ENCODE assay signal across 9 mouse cellular contexts in genomic region chr7:25396621-25397020, GRCm38 (mm10). TPM values are rescaled to one million over a fixed set of nuclear protein-coding genes. Genes with fewer than 3 reads are reported as not detected.
DNase-seq lines count a peak whose midpoint lies in the region; ATAC-seq and TF ChIP-seq lines count a peak whose summit lies in the region.
"Had no signal": no experiment of that assay in that cellular context is flagged by ENCODE, and none has a peak within 500 bp of the region (broad histone marks: within the 10 kb centered on the region; RNA-seq: fewer than 3 reads in every experiment).

No protein-coding gene starts in this region.

- no peak for TF ChIP-seq EP300 in liver, postnatal 0 days (IDR thresholded peaks at IDR 0.05; ENCODE audit: low read depth)

- no peak overlapping the region; the same call in 1 of the 2 replicates for H3K4me3 ChIP-seq in liver, embryonic 11.5 days (ENCODE audit: low read depth, low read length)
- no peak overlapping the region for H3K4me3 ChIP-seq in liver, postnatal 0 days (ENCODE audit: low read depth, low read length)
- peak overlapping the region; percentile 64; the same call in 1 of the 2 replicates for H3K4me3 ChIP-seq in embryonic facial prominence, embryonic 13.5 days
- peak overlapping the region; percentile 66 for H3K4me3 ChIP-seq in hindbrain, embryonic 14.5 days (replicated peaks; ENCODE audit: low read length)
- peak overlapping the region; percentile 60 for H3K4me3 ChIP-seq in midbrain, embryonic 15.5 days

- H3K27me3 ChIP-seq in liver, embryonic 11.5 days (replicated peaks; ENCODE audit: control insufficient read depth, insufficient read depth, low read length): no peaks in the 10 kb centered on the region
- H3K27me3 ChIP-seq in liver, postnatal 0 days (ENCODE audit: insufficient read depth, low read length): no peaks in the 10 kb centered on the region
- H3K27me3 ChIP-seq in embryonic facial prominence, embryonic 13.5 days: no peaks in the 10 kb centered on the region
- no peaks in the 10 kb centered on the region for H3K27me3 ChIP-seq in hindbrain, embryonic 14.5 days (ENCODE audit: control insufficient read depth, insufficient read depth, low read length)
- no peaks in the 10 kb centered on the region for H3K27me3 ChIP-seq in midbrain, embryonic 15.5 days (replicated peaks)

- TF ChIP-seq CTCF in liver, postnatal 0 days (IDR thresholded peaks at IDR 0.05; ENCODE audit: low read depth): no peak

- H3K36me3 ChIP-seq in liver, embryonic 11.5 days (ENCODE audit: control insufficient read depth, insufficient read depth, low read length): no peaks in the 10 kb centered on the region
- no peaks in the 10 kb centered on the region for H3K36me3 ChIP-seq in liver, postnatal 0 days (replicated peaks; ENCODE audit: insufficient read depth, low read length)
- no peaks in the 10 kb centered on the region for H3K36me3 ChIP-seq in embryonic facial prominence, embryonic 13.5 days
- no peaks in the 10 kb centered on the region for H3K36me3 ChIP-seq in hindbrain, embryonic 14.5 days (replicated peaks; ENCODE audit: control insufficient read depth, insufficient read depth)
- no peaks in the 10 kb centered on the region for H3K36me3 ChIP-seq in midbrain, embryonic 15.5 days (replicated peaks)

- no peak for DNase-seq in liver, embryonic 11.5 days (ENCODE audit: low spot score)
- DNase-seq in liver, postnatal 0 days: no peak
- no peak for DNase-seq in hindbrain, embryonic 14.5 days (ENCODE audit: low spot score)
- DNase-seq in spleen, postnatal 4 days (ENCODE audit: low spot score in 2 of 2): no peak
- no peak for DNase-seq in frontal cortex, postnatal 36 days (ENCODE audit: low spot score in 2 of 2)
- no peak for DNase-seq in ovary, postnatal 36 days (ENCODE audit: low spot score)

- H3K27ac ChIP-seq in liver, embryonic 11.5 days (ENCODE audit: low read depth, low read length): no peak overlapping the region
- no peak overlapping the region for H3K27ac ChIP-seq in liver, postnatal 0 days (ENCODE audit: low read depth)
- 0 out of 2 replicates have a peak overlapping the region, but pooled peaks have one; percentile 35 for H3K27ac ChIP-seq in embryonic facial prominence, embryonic 13.5 days
- H3K27ac ChIP-seq in hindbrain, embryonic 14.5 days: 0 out of 2 replicates have a peak overlapping the region, but pooled peaks have one; percentile 7
- H3K27ac ChIP-seq in midbrain, embryonic 15.5 days: peak overlapping the region; percentile 79

- H3K9me3 ChIP-seq in liver, embryonic 11.5 days (ENCODE audit: control insufficient read depth, low read length): no peaks in the 10 kb centered on the region; the same call in 1 of the 2 replicates
- H3K9me3 ChIP-seq in liver, postnatal 0 days (ENCODE audit: low read length): no peaks in the 10 kb centered on the region
- no peaks in the 10 kb centered on the region for H3K9me3 ChIP-seq in embryonic facial prominence, embryonic 13.5 days
- H3K9me3 ChIP-seq in hindbrain, embryonic 14.5 days (ENCODE audit: control insufficient read depth, low read length): no peaks in the 10 kb centered on the region
- no peaks in the 10 kb centered on the region for H3K9me3 ChIP-seq in midbrain, embryonic 15.5 days

- H3K9ac ChIP-seq in liver, embryonic 11.5 days (ENCODE audit: low read depth, low read length): 0 out of 2 replicates have a peak overlapping the region, but pooled peaks have one; percentile 35
- no peak overlapping the region for H3K9ac ChIP-seq in liver, postnatal 0 days (replicated peaks)
- no peak overlapping the region for H3K9ac ChIP-seq in embryonic facial prominence, embryonic 13.5 days
- H3K9ac ChIP-seq in hindbrain, embryonic 14.5 days: 0 out of 2 replicates have a peak overlapping the region, but pooled peaks have one; percentile 5
- H3K9ac ChIP-seq in midbrain, embryonic 15.5 days: peak overlapping the region; percentile 25; the same call in 1 of the 2 replicates

- 86% methylated on average over 14 of the region's 14 CpGs for WGBS in liver, embryonic 11.5 days
- 96% methylated on average over 14 of the region's 14 CpGs for WGBS in liver, postnatal 0 days (ENCODE audit: insufficient replicate concordance)
- 91% methylated on average over 14 of the region's 14 CpGs for WGBS in embryonic facial prominence, embryonic 13.5 days
- WGBS in hindbrain, embryonic 14.5 days: 88% methylated on average over 14 of the region's 14 CpGs
- 89% methylated on average over 14 of the region's 14 CpGs for WGBS in midbrain, embryonic 15.5 days

- peak overlapping the region; percentile 97 for H3K4me2 ChIP-seq in liver, embryonic 11.5 days
- H3K4me2 ChIP-seq in liver, postnatal 0 days (ENCODE audit: low read depth, low read length): no peak overlapping the region
- H3K4me2 ChIP-seq in embryonic facial prominence, embryonic 13.5 days: peak overlapping the region; percentile 77
- H3K4me2 ChIP-seq in hindbrain, embryonic 14.5 days (replicated peaks): peak overlapping the region; percentile 59
- peak overlapping the region; percentile 69 for H3K4me2 ChIP-seq in midbrain, embryonic 15.5 days

- ATAC-seq in liver, embryonic 11.5 days (replicated peaks; ENCODE audit: low FRiP score): peak; percentile 7; the same call in 1 of the 2 replicates
- no peak for ATAC-seq in liver, postnatal 0 days
- no peak for ATAC-seq in embryonic facial prominence, embryonic 13.5 days (ENCODE audit: insufficient number of reproducible peaks, insufficient read depth, low FRiP score, low TSS enrichment, low read depth)
- ATAC-seq in hindbrain, embryonic 14.5 days (ENCODE audit: low FRiP score): no peak; the same call in 1 of the 2 replicates
- ATAC-seq in midbrain, embryonic 15.5 days (replicated peaks): peak; percentile 3

- peaks cover 15% of the 10 kb centered on the region for H3K4me1 ChIP-seq in liver, embryonic 11.5 days (replicated peaks; ENCODE audit: control insufficient read depth, insufficient read depth, low read length)
- peaks cover 27% of the 10 kb centered on the region for H3K4me1 ChIP-seq in liver, postnatal 0 days (ENCODE audit: insufficient read depth)
- peaks cover 35% of the 10 kb centered on the region for H3K4me1 ChIP-seq in embryonic facial prominence, embryonic 13.5 days
- peaks cover 21% of the 10 kb centered on the region for H3K4me1 ChIP-seq in hindbrain, embryonic 14.5 days (replicated peaks; ENCODE audit: control insufficient read depth, insufficient read depth, low read length)
- peaks cover 31% of the 10 kb centered on the region for H3K4me1 ChIP-seq in midbrain, embryonic 15.5 days

RNA-seq across cellular contexts. Expression of gene Lipe, which starts 1.9 kb away (rescaled TPM):
- 2.3 and 2.5 TPM in 2 replicates for polyA plus RNA-seq in liver, embryonic 11.5 days (2014; fragmentation: Nextera tagmentation; extraction: Ambion mirVana)
- polyA plus RNA-seq in liver, postnatal 0 days (2015; fragmentation: Nextera tagmentation; extraction: Ambion mirVana): 5.2 and 5.5 TPM in 2 replicates
- polyA plus RNA-seq in embryonic facial prominence, embryonic 13.5 days (2015; fragmentation: Nextera tagmentation; extraction: Ambion mirVana): 9.5 and 9.9 TPM in 2 replicates
- polyA plus RNA-seq in hindbrain, embryonic 14.5 days (2014; fragmentation: Nextera tagmentation; extraction: Ambion mirVana): 4.6 and 5.7 TPM in 2 replicates
- polyA plus RNA-seq in midbrain, embryonic 15.5 days (2015; fragmentation: Nextera tagmentation; extraction: Ambion mirVana): 10.5 and 12.7 TPM in 2 replicates

RNA-seq across cellular contexts. Expression of gene Cxcl17, which starts 16.1 kb away (rescaled TPM):
- polyA plus RNA-seq in liver, embryonic 11.5 days (2014; fragmentation: Nextera tagmentation; extraction: Ambion mirVana): 0.38 TPM in 1 of 2 replicates, not detected in the other
- polyA plus RNA-seq in liver, postnatal 0 days (2015; fragmentation: Nextera tagmentation; extraction: Ambion mirVana): not detected in 2 replicates
- 0.85 TPM in 1 of 2 replicates, not detected in the other for polyA plus RNA-seq in embryonic facial prominence, embryonic 13.5 days (2015; fragmentation: Nextera tagmentation; extraction: Ambion mirVana)
- 0.67 and 0.80 TPM in 2 replicates for polyA plus RNA-seq in hindbrain, embryonic 14.5 days (2014; fragmentation: Nextera tagmentation; extraction: Ambion mirVana)
- polyA plus RNA-seq in midbrain, embryonic 15.5 days (2015; fragmentation: Nextera tagmentation; extraction: Ambion mirVana): 0.79 and 0.93 TPM in 2 replicates
- polyA plus RNA-seq: activated CD4-positive, CD25-positive, alpha-beta regulatory T cell, adult 4 months had no signal

RNA-seq across cellular contexts. Expression of gene Cnfn, which starts 27.1 kb away (rescaled TPM):
- not detected in 2 replicates for polyA plus RNA-seq in liver, embryonic 11.5 days (2014; fragmentation: Nextera tagmentation; extraction: Ambion mirVana)
- not detected in 2 replicates for polyA plus RNA-seq in liver, postnatal 0 days (2015; fragmentation: Nextera tagmentation; extraction: Ambion mirVana)
- 4.4 and 7.0 TPM in 2 replicates for polyA plus RNA-seq in embryonic facial prominence, embryonic 13.5 days (2015; fragmentation: Nextera tagmentation; extraction: Ambion mirVana)
- polyA plus RNA-seq in hindbrain, embryonic 14.5 days (2014; fragmentation: Nextera tagmentation; extraction: Ambion mirVana): not detected in 2 replicates
- polyA plus RNA-seq in midbrain, embryonic 15.5 days (2015; fragmentation: Nextera tagmentation; extraction: Ambion mirVana): not detected in 2 replicates
- polyA plus RNA-seq: activated CD4-positive, CD25-positive, alpha-beta regulatory T cell, adult 4 months had no signal

Comparison
In these comparisons a context has a peak if more than half of its experiments do, and no peak if none do; other contexts are left out.
1. ATAC-seq: peak in liver, embryonic 11.5 days (single experiment) and midbrain, embryonic 15.5 days (single experiment); none in liver, postnatal 0 days (single experiment), embryonic facial prominence, embryonic 13.5 days (single experiment) and hindbrain, embryonic 14.5 days (single experiment).
2. H3K9ac ChIP-seq: peak in liver, embryonic 11.5 days (single experiment), hindbrain, embryonic 14.5 days (single experiment) and midbrain, embryonic 15.5 days (single experiment); none in liver, postnatal 0 days (single experiment) and embryonic facial prominence, embryonic 13.5 days (single experiment).
3. H3K27ac ChIP-seq: peak in embryonic facial prominence, embryonic 13.5 days (single experiment), hindbrain, embryonic 14.5 days (single experiment) and midbrain, embryonic 15.5 days (single experiment); none in liver, embryonic 11.5 days (single experiment) and liver, postnatal 0 days (single experiment).
4. H3K4me3 ChIP-seq: peak in embryonic facial prominence, embryonic 13.5 days (single experiment), hindbrain, embryonic 14.5 days (single experiment) and midbrain, embryonic 15.5 days (single experiment); none in liver, embryonic 11.5 days (single experiment) and liver, postnatal 0 days (single experiment).